Mouse (Mus musculus): ENCODE measurements around the gene Stoml1. TPM values are rescaled to one million over a fixed set of nuclear protein-coding genes. Genes with fewer than 3 reads are reported as not detected.

The Stoml1 gene
- polyA plus RNA-seq, 1 experiment from 2014 or later, result 71.6 TPM

DNA sequence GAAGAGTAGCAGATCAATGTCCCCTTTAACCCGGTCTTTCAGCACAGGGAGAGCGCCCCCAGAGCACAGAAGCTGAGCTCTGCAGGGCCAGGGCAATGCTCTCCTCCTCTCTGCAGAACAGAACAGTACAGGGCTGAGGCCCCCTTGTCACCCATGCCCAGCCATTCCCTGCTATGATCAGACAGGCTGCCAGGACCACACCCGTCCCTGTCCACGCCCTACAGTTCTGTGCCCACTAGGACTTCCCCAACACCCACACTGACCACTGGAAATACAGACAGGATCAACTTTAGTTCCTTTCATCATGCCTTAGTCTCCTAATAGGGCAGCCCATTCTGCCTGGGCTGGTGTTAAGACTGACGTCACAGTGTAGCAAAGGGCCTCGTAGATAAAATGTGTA is 44.1 kb downstream of the Stoml1 start:
- 90% methylated on average over 6 of the region's 6 CpGs for WGBS
- Histone ChIP-seq H3K4me2 (no peak overlapping the region), H3K27me3 (no peaks in the 10 kb centered on the region), H3K9me3 (replicated peaks) (no peaks in the 10 kb centered on the region), H3K4me3 (no peak overlapping the region), H3K9ac (no peak overlapping the region), H3K4me1 (peaks cover 8% of the 10 kb centered on the region; the same call in 1 of the 2 replicates), H3K36me3 (ENCODE audit: poor library complexity, severe bottlenecking) (no peaks in the 10 kb centered on the region), H3K27ac (no peak overlapping the region)
- ATAC-seq, result no peak

DNA sequence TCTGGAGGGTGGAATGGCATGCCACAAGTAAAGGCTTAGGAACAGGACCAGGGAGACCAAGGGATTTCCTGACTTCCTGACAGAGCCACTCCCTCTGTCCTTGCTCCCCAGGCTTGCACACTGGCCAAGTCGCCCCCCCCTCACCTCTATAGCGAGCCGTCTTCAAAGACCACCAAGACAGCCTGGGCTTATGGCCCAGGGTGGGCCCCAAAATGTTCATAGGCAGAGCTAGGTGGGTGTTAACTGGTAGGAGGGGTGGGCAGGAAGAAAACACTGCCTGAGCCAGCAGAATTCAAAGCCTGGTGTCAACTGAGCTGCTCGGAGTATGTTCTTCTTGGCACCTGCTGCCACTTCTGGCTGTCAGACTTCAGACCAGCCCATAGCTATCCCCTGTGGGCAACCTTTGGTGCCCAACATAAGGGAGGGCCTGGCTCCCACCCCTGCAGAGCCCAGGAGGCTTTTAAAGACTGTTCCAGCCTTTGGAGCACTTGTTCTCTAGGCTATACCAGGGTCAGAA is 45.1 kb downstream of the Stoml1 start:
- 77% methylated on average over 4 of the region's 4 CpGs for WGBS
- no peaks in the 10 kb centered on the region for H3K27me3 ChIP-seq
- H3K4me3 ChIP-seq, result no peak overlapping the region
- no peaks in the 10 kb centered on the region for H3K36me3 ChIP-seq (ENCODE audit: poor library complexity, severe bottlenecking)
- peaks cover 8% of the 10 kb centered on the region; the same call in 1 of the 2 replicates for H3K4me1 ChIP-seq
- no peaks in the 10 kb centered on the region for H3K9me3 ChIP-seq (replicated peaks)
- no peak overlapping the region for H3K9ac ChIP-seq
- no peak overlapping the region for H3K4me2 ChIP-seq
- no peak overlapping the region for H3K27ac ChIP-seq
- ATAC-seq, result no peak

GRCm38 (mm10) chr9:58299356-58299799 is 46.4 kb downstream of the Stoml1 start:
- H3K9ac ChIP-seq, result no peak overlapping the region
- 60% methylated on average over 2 of the region's 2 CpGs for WGBS
- H3K9me3 ChIP-seq (replicated peaks), result no peaks in the 10 kb centered on the region
- no peak overlapping the region for H3K4me3 ChIP-seq
- ATAC-seq, result no peak
- no peaks in the 10 kb centered on the region for H3K36me3 ChIP-seq (ENCODE audit: poor library complexity, severe bottlenecking)
- peaks cover 11% of the 10 kb centered on the region; the same call in 1 of the 2 replicates for H3K4me1 ChIP-seq
- H3K27ac ChIP-seq, result no peak overlapping the region
- no peak overlapping the region for H3K4me2 ChIP-seq
- H3K27me3 ChIP-seq, result no peaks in the 10 kb centered on the region

GRCm38 (mm10) chr9:58303115-58303514 is 50.2 kb downstream of the Stoml1 start:
- no peak for ATAC-seq
- no peak overlapping the region for H3K4me3 ChIP-seq

DNA sequence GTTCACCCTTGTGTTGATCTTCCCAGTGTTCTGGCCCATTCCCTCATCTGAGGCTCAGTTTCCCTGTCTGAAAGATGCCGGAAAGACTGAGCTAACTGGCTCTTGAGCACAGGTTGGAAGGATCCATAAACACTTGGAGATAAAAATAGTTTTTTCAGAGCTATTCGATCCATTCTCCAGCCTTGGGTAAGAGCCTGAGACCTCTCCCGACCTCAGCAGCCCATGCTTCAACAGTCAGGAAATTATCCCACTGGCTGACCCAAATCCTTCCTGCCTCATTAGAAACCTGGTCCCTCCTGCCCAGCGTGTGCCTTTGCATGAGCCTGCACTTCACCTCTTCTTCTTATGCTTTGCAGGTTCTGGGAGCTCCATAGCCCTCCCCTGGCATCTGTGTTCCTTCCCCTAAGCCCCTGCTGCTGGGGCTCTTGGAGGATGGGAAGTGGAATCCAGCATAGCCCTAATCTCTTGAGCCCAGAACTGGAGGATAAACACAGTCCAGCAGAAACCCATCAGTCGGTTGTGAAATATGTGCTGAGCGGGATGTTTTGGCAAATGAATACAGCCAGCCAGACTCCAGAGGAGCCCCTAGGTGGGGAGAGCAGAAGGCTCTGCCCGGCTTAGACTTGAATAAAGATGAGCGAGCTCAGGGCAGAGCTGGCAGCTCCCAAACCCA is 50.8 kb downstream of the Stoml1 start:
- H3K9ac ChIP-seq, result no peak overlapping the region
- ATAC-seq, result no peak
- no peaks in the 10 kb centered on the region for H3K36me3 ChIP-seq (ENCODE audit: poor library complexity, severe bottlenecking)
- no peaks in the 10 kb centered on the region for H3K27me3 ChIP-seq
- peaks cover 14% of the 10 kb centered on the region for H3K4me1 ChIP-seq
- H3K4me3 ChIP-seq, result no peak overlapping the region
- WGBS, result 67% methylated on average over 8 of the region's 8 CpGs
- no peaks in the 10 kb centered on the region for H3K9me3 ChIP-seq (replicated peaks)
- H3K4me2 ChIP-seq, result no peak overlapping the region
- no peak overlapping the region for H3K27ac ChIP-seq

More at GRCm38 (mm10) chr9:58303115-58303514, 50.2 kb downstream of the Stoml1 start:
- no peak overlapping the region for H3K9ac ChIP-seq
- H3K4me2 ChIP-seq, result no peak overlapping the region
- no peaks in the 10 kb centered on the region for H3K36me3 ChIP-seq (ENCODE audit: poor library complexity, severe bottlenecking)
- H3K27ac ChIP-seq, result no peak overlapping the region
- H3K4me1 ChIP-seq, result peaks cover 7% of the 10 kb centered on the region
- 58% methylated on average over 5 of the region's 5 CpGs for WGBS
- no peaks in the 10 kb centered on the region for H3K9me3 ChIP-seq (replicated peaks)
- H3K27me3 ChIP-seq, result no peaks in the 10 kb centered on the region

DNA sequence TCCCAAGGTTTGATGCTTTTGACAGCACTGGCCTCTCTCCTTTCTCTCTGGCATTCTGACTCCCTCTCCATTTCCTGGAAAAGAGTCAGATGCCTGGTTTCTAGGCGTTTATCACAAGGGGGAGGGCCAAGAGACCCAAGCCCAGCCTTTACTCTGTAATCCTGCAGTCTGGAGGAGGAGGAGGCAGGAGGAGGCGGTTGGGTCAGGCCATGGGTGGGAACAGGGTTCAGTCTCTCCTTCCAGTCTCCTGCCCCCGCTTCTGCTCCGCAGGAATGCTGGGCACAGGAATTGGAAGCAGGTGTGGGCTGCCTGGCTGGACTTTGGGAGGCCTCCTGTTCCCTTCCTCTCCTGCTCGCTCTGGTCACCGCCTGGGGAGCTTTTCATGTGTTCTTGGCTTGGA is 52.7 kb downstream of the Stoml1 start:
- Histone ChIP-seq H3K4me3 (no peak overlapping the region), H3K36me3 (ENCODE audit: poor library complexity, severe bottlenecking) (no peaks in the 10 kb centered on the region), H3K27ac (no peak overlapping the region), H3K4me1 (peaks cover 20% of the 10 kb centered on the region), H3K9ac (no peak overlapping the region), H3K9me3 (replicated peaks) (no peaks in the 10 kb centered on the region), H3K27me3 (0 out of 2 replicates have a peak, but pooled peaks cover 5% of the 10 kb centered on the region), H3K4me2 (no peak overlapping the region)
- WGBS, result 22% methylated on average over 6 of the region's 6 CpGs
- ATAC-seq, result no peak

DNA sequence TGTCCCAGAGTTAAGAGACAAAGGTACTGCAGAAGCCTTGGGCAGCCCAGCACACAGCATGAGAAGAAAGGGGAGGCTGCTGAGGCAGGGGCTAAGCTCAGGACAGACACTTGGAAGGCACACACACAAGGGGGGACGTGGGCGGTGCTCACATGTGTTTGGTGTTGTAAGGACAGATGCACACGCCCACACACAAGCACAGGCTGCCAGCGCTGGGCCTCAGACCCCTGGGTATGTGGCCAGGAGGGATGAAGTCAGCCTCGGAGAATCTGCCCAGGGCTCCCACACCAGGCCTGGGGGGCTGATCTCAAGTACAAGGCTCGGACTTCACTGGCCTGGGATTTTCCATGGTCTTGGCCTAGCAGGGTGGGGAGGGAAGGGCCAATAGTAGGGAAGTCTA is 55.4 kb downstream of the Stoml1 start:
- Histone ChIP-seq H3K4me3 (no peak overlapping the region), H3K4me2 (no peak overlapping the region), H3K4me1 (peaks cover 39% of the 10 kb centered on the region), H3K36me3 (ENCODE audit: poor library complexity, severe bottlenecking) (no peaks in the 10 kb centered on the region), H3K27ac (no peak overlapping the region), H3K9me3 (replicated peaks) (no peaks in the 10 kb centered on the region), H3K27me3 (peaks cover 29% of the 10 kb centered on the region), H3K9ac (no peak overlapping the region)
- 24% methylated on average over 6 of the region's 6 CpGs for WGBS
- no peak for ATAC-seq

- no peak overlapping the region for H3K27ac ChIP-seq
- no peak overlapping the region for H3K4me3 ChIP-seq
- H3K27me3 ChIP-seq, result peaks cover 35% of the 10 kb centered on the region
- no peaks in the 10 kb centered on the region for H3K9me3 ChIP-seq (replicated peaks)
- 79% methylated on average over 14 of the region's 14 CpGs for WGBS
- ATAC-seq, result no peak
- peaks cover 48% of the 10 kb centered on the region for H3K4me1 ChIP-seq
- H3K9ac ChIP-seq, result no peak overlapping the region
- no peaks in the 10 kb centered on the region for H3K36me3 ChIP-seq (ENCODE audit: poor library complexity, severe bottlenecking)
- H3K4me2 ChIP-seq, result peak overlapping the region; percentile 10; the same call in 1 of the 2 replicates
Observed at GRCm38 (mm10) chr9:58310043-58310660, 57.2 kb downstream of the Stoml1 start.

DNA sequence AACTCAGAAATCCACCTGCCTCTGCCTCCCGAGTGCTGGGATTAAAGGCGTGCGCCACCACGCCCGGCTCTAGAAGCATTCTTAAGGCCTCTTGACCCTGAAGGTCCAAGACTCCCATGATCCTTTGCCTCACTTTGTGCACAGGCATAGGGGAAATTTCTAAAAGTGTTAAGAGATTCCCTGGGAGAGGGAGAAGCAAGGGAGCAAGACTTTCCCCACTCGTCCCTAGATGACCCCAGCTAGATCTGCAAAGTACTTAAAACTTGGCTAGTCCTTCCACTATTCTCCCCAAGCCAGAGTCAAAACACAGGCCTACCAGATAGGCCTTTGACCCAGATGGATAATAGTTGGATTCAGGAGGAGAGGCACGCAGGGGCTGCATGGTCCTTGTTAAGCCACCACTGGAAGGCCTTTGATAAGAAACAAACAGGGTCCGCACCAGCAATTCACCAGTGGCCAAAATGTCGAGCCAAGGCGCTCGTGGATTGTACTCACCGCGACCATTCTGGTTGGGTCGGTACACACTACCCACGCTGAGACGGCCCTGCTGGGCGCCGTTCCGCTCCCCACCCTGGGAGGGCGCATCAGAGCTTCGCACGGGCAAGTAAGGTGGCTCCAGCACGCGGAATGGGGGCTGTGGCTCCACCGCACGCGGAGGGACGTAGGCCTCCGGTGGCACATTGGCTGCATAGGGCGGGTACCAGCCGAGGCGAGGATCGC is 58.4 kb downstream of the Stoml1 start:
- Histone ChIP-seq H3K9ac (peak overlapping the region; percentile 47; the same call in 1 of the 2 replicates), H3K9me3 (replicated peaks) (no peaks in the 10 kb centered on the region), H3K36me3 (ENCODE audit: poor library complexity, severe bottlenecking) (no peaks in the 10 kb centered on the region), H3K27ac (no peak overlapping the region), H3K27me3 (peaks cover 35% of the 10 kb centered on the region), H3K4me1 (peaks cover 57% of the 10 kb centered on the region), H3K4me2 (peak overlapping the region; percentile 70), H3K4me3 (peak overlapping the region; percentile 43)
- no peak for ATAC-seq
- 58% methylated on average over 33 of the region's 33 CpGs for WGBS

Small RNA genes lying within 50 kb of the gene (microRNA-seq; reads per million reads assigned to microRNA genes)
- gene Mir6385, result not detected

Other genes starting within 250 kb of the Stoml1 start
- gene Cyp11a1, start 246.8 kb upstream of the Stoml1 start, polyA plus RNA-seq (2015; fragmentation: Nextera tagmentation; extraction: Ambion mirVana), result 0.23 and 0.65 TPM in 2 replicates
- gene Stra6, start 189.4 kb upstream of the Stoml1 start, polyA plus RNA-seq (2015; fragmentation: Nextera tagmentation; extraction: Ambion mirVana), result 7.1 and 7.7 TPM in 2 replicates
- gene Ccdc33, start 134.3 kb upstream of the Stoml1 start, polyA plus RNA-seq (2015; fragmentation: Nextera tagmentation; extraction: Ambion mirVana), result 1.1 and 1.8 TPM in 2 replicates
- gene Islr, start 48.9 kb upstream of the Stoml1 start, polyA plus RNA-seq (2015; fragmentation: Nextera tagmentation; extraction: Ambion mirVana), result 10.0 and 11.2 TPM in 2 replicates
- 50.1 and 56.9 TPM in 2 replicates for gene Islr2, start 48.8 kb upstream of the Stoml1 start, polyA plus RNA-seq (2015; fragmentation: Nextera tagmentation; extraction: Ambion mirVana)
- gene Pml, start 3.4 kb upstream of the Stoml1 start, polyA plus RNA-seq (2015; fragmentation: Nextera tagmentation; extraction: Ambion mirVana), result 7.1 and 8.3 TPM in 2 replicates
- gene Loxl1, start 60.0 kb downstream of the Stoml1 start, polyA plus RNA-seq (2015; fragmentation: Nextera tagmentation; extraction: Ambion mirVana), result 5.0 and 5.8 TPM in 2 replicates
- gene Tbc1d21, start 117.3 kb downstream of the Stoml1 start, polyA plus RNA-seq (2015; fragmentation: Nextera tagmentation; extraction: Ambion mirVana), result not detected in 2 replicates
- gene Insyn1, start 235.4 kb downstream of the Stoml1 start, polyA plus RNA-seq (2015; fragmentation: Nextera tagmentation; extraction: Ambion mirVana), result 2.8 and 3.5 TPM in 2 replicates